Mouse (Mus musculus): ENCODE measurements around the gene Ciao2b.

DNA sequence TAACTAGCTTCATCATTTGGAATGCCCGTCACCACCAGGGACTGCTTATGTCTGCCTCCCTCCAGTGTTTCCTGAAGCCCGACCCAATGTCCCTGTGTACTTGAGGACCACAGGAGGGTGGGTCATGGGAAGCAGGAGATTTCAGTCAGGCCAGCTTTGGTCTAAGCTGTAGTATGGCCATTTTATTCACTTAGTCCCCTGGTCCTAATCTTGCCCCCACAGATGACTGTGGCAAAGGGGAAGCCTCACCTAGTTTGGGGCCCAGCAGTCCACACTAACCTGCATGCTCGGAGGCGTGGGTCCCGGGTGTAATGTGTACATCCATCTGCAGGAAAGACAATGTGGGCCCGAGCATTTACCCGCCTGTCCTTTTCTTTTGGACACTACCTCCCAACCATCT is 1.5 kb downstream of the Ciao2b start:
- no peak for TF ChIP-seq CTCF (IDR thresholded peaks at IDR 0.05; ENCODE audit: borderline replicate concordance, insufficient read depth, low read depth, low read length)
- TF ChIP-seq POLR2A (IDR thresholded peaks at IDR 0.05; ENCODE audit: borderline replicate concordance, insufficient read depth, low read length), result no peak

Measured in cerebellum, adult 2 months (tissue).